Mouse (Mus musculus) kidney, embryonic 16.5 days (tissue): ENCODE measurements around the gene Tmem232. TPM values are rescaled to one million over a fixed set of nuclear protein-coding genes. Genes with fewer than 3 reads are reported as not detected.
"Not testable (repeated sequence)": the region's sequence is repeated elsewhere in the genome, so short reads cannot be mapped to it uniquely, and the experiment has no call there.

Experiments used
- ATAC-seq: fragments of 200-750 bp; cut with Nextera tagmentation; 2 replicates; pipeline ENCODE4 v1.8.0; 2017; ENCODE audit warnings: moderate TSS enrichment; ENCODE audit not compliant: low FRiP score, low TSS enrichment
- H3K27ac ChIP-seq: fragments of 300-500 bp; sonication (generic); 2 replicates; pipeline ENCODE4 v1.5.1; 2014; ENCODE audit warnings: low read length
- H3K27me3 ChIP-seq: fragments of 300-500 bp; sonication (generic); 2 replicates; pipeline ENCODE4 v1.6.1; 2014; ENCODE audit warnings: low read length, control low read depth, mixed read lengths; ENCODE audit not compliant: insufficient read depth
- H3K36me3 ChIP-seq: fragments of 300-500 bp; sonication (generic); 2 replicates; pipeline ENCODE4 v1.6.1; 2014; ENCODE audit warnings: low read length, control low read depth, mixed read lengths; ENCODE audit not compliant: insufficient read depth
- H3K4me1 ChIP-seq: fragments of 300-500 bp; sonication (generic); 2 replicates; pipeline ENCODE4 v1.6.1; 2014; ENCODE audit warnings: low read length, control low read depth, mixed read lengths; ENCODE audit not compliant: insufficient read depth
- H3K4me2 ChIP-seq: fragments of 300-500 bp; sonication (generic); replicated peaks from 2 replicates; pipeline ENCODE4 v1.6.1; 2014; ENCODE audit warnings: low read depth, low read length
- H3K4me3 ChIP-seq: fragments of 300-500 bp; sonication (generic); 2 replicates; pipeline ENCODE4 v1.5.1; 2014; ENCODE audit warnings: mild to moderate bottlenecking, low read length
- H3K9ac ChIP-seq: fragments of 300-500 bp; sonication (generic); replicated peaks from 2 replicates; pipeline ENCODE4 v1.6.1; 2014; ENCODE audit warnings: low read length
- H3K9me3 ChIP-seq: fragments of 300-500 bp; sonication (generic); 2 replicates; pipeline ENCODE4 v1.6.1; 2016; ENCODE audit warnings: low read length, control low read depth
- WGBS: fragments of 180-500 bp; shearing (Covaris S2); extraction: QIAGEN DNeasy Blood & Tissue Kit; methylation state at CpG from one replicate; pipeline ENCODE4 v1.1.7; 2014; 5-methylcytosine and 5-hydroxymethylcytosine counted together
- microRNA-seq: library from miRNA; unstranded; fragments of <30 nt; microRNA quantifications from one replicate; pipeline ENCODE4, GENCODE M21; 2016
- polyA plus RNA-seq: library from polyadenylated mRNA; unstranded; fragments of >200 nt; fragmentation: Nextera tagmentation; extraction: Ambion mirVana; gene quantifications from 2 replicates; pipeline ENCODE4 v1.2.1, GENCODE M21; 2015

Gene Tmem232
- polyA plus RNA-seq, 1 experiment from 2014 or later: 0.07 TPM

DNA sequence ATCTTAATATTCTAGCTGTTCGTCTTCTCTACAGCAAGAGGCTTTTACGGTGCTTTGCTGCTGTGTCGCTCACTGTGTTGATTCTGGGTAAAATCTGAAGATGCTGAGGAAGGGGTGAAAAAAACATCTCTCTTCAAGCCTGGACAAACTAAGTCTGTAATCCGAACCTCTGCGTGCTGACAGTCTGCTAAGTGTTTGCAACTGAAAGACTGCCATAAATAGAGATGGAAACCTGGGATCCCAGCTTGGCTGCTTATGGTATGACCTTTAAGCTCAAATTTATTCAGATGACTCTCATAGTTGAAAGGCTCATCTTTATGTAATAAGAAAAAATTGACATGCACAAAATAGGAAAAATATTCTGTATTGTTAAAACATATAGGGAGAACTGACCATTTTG is 242.8 kb downstream of the Tmem232 start:
- 77% methylated on average over 5 of the region's 5 CpGs for WGBS
- H3K36me3 ChIP-seq: no peaks in the 10 kb centered on the region
- no peaks in the 10 kb centered on the region for H3K27me3 ChIP-seq
- no peaks in the 10 kb centered on the region for H3K9me3 ChIP-seq
- H3K27ac ChIP-seq: no peak overlapping the region
- no peak overlapping the region for H3K9ac ChIP-seq
- H3K4me2 ChIP-seq: no peak overlapping the region
- no peak for ATAC-seq
- H3K4me1 ChIP-seq: no peaks in the 10 kb centered on the region
- H3K4me3 ChIP-seq: no peak overlapping the region

DNA sequence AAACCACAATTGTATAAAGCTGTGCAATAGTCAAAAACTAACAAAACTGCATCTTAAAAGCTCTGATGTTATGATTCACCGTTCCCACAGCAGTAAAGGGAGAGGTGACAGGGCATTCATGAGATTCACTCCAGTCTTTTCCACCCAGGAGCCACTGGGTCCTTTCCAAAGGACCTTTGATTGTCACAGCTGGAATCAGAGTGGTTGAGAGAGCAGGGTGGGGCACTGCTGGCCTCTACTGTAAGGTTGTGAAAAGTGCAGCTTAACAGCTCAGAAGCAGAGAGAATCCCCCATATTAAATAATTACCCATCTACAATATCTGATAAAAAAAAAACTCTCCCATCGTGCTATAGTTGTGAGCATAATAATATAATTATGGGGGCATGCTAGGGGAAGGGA is 288.4 kb downstream of the Tmem232 start:
- no peak overlapping the region for H3K9ac ChIP-seq
- H3K4me3 ChIP-seq: no peak overlapping the region
- H3K4me2 ChIP-seq: no peak overlapping the region
- 63% methylated on average over 2 of the region's 2 CpGs for WGBS
- H3K9me3 ChIP-seq: no peaks in the 10 kb centered on the region
- H3K36me3 ChIP-seq: no peaks in the 10 kb centered on the region
- no peaks in the 10 kb centered on the region for H3K27me3 ChIP-seq
- no peak for ATAC-seq
- H3K4me1 ChIP-seq: no peaks in the 10 kb centered on the region
- H3K27ac ChIP-seq: no peak overlapping the region

DNA sequence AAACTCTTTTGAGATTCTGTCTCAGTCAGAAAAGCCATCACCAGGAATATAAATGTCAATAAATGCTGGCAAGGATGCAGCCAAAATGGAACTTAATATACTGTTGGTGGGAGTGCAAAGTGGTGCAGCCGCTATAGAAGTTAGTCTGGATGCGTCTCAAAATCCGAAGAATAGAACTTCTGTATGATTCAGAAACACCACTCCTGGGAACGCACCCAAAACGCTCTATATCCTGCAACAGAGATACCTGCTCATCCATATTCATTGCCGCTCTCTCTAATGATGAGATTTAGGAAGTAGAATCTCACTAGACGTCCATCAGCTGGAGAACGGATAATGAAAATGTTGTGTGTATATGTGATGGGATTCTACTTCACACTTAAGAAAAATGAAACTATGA is 290.3 kb downstream of the Tmem232 start:
- no peak overlapping the region for H3K4me2 ChIP-seq
- H3K27me3 ChIP-seq: no peaks in the 10 kb centered on the region
- 93% methylated on average over 8 of the region's 8 CpGs for WGBS
- no peaks in the 10 kb centered on the region for H3K4me1 ChIP-seq
- no peak overlapping the region for H3K27ac ChIP-seq
- no peaks in the 10 kb centered on the region for H3K36me3 ChIP-seq
- ATAC-seq: no peak
- no peak overlapping the region for H3K4me3 ChIP-seq
- H3K9me3 ChIP-seq: no peaks in the 10 kb centered on the region
- no peak overlapping the region for H3K9ac ChIP-seq

DNA sequence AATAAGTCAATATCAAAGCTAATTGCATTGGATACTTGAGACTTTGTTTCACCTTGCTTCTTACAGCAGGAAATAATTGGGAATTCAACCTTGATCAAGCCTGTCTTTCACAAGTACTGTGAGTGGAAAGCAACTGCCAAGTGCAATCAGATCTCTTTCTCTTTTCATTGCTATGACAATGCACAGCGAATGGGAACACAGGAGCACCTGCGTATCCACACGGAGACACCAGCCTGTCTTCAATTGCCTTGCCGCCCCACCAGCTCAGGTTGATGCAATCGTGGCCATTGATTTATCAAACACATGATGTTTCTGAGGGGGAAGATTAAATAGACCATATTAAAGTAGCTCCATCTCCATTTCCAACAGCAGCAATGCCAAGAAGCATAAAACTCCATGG is 296.9 kb downstream of the Tmem232 start:
- WGBS: 86% methylated on average over 5 of the region's 5 CpGs
- no peaks in the 10 kb centered on the region for H3K9me3 ChIP-seq
- no peaks in the 10 kb centered on the region for H3K27me3 ChIP-seq
- H3K4me3 ChIP-seq: no peak overlapping the region
- no peak overlapping the region for H3K4me2 ChIP-seq
- no peak overlapping the region for H3K27ac ChIP-seq
- H3K9ac ChIP-seq: no peak overlapping the region
- H3K36me3 ChIP-seq: no peaks in the 10 kb centered on the region
- no peaks in the 10 kb centered on the region for H3K4me1 ChIP-seq
- no peak for ATAC-seq

DNA sequence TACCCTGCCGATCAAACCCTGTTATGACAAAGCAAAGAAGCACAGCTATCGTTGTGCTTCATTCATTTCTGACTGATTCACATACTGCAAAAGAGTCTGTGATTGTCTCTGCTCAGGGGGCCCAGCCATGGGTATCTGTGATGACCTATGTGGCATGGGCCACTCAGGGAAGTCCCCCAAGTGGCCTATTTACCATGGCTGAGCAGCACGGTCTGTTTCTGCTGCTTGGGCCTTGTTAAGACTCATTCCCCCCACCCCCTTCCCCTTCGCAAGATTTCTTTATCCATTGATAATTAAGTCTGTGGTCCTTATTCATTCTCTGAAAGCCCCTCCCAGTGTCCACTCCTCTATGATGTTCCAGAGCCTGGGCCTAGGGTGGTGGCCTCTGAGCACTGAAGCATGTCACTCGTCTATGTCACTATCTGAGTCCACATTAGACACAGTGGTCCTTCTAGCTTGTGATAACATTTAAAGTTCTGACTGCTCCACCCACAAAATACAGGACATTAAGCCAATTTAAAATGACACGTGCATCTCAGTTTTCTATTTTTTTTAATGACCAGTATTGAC is 315.1 kb downstream of the Tmem232 start:
- Histone ChIP-seq H3K36me3 (no peaks in the 10 kb centered on the region), H3K9ac (no peak overlapping the region), H3K27me3 (no peaks in the 10 kb centered on the region), H3K4me3 (no peak overlapping the region), H3K4me1 (no peaks in the 10 kb centered on the region), H3K4me2 (no peak overlapping the region), H3K9me3 (no peaks in the 10 kb centered on the region), H3K27ac (no peak overlapping the region)
- 72% methylated on average over 6 of the region's 6 CpGs for WGBS
- ATAC-seq: no peak

DNA sequence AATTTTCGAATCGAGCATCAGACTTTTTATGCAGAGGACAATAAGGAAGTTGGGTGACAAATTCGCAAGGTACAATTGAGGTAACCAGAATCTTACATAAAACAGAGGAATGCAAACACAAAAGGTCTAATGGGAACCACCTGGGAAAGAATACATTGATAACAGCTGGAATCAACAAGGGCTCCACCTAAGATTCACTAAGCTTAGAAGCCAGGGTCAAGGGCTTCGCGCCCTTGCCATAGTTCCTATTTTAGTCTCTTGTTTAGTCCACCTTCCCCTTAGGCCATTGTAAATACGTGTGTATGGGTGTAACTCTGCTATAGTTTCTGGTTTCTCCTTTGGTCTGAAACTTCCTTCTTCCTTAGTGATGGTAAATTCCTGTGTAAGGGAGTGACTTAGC is 318.9 kb downstream of the Tmem232 start:
- H3K9ac ChIP-seq, H3K4me2 ChIP-seq, H3K36me3 ChIP-seq, H3K27me3 ChIP-seq, H3K4me1 ChIP-seq, H3K9me3 ChIP-seq, ATAC-seq, H3K27ac ChIP-seq, H3K4me3 ChIP-seq: not testable (repeated sequence)
- WGBS: 88% methylated on average over 6 of the region's 6 CpGs

Small RNA genes lying within 50 kb of the gene (microRNA-seq; reads per million reads assigned to microRNA genes)
- gene Gm25731: not detected

Other genes with a start within 250 kb of the Tmem232 start
- 160 and 165 TPM in 2 replicates for gene Vapa, start 72.8 kb upstream of the Tmem232 start, polyA plus RNA-seq
- gene Txndc2, start 101.4 kb upstream of the Tmem232 start, polyA plus RNA-seq: 0.09 TPM in 1 of 2 replicates, not detected in the other
- gene Rab31, start 232.0 kb upstream of the Tmem232 start, polyA plus RNA-seq: 37.8 and 38.4 TPM in 2 replicates
- gene Ppp4r1, start 241.8 kb upstream of the Tmem232 start, polyA plus RNA-seq: 46.6 TPM in 2 replicates